29 mouse cellular contexts compared by ENCODE assay signal in the genomic region with DNA sequence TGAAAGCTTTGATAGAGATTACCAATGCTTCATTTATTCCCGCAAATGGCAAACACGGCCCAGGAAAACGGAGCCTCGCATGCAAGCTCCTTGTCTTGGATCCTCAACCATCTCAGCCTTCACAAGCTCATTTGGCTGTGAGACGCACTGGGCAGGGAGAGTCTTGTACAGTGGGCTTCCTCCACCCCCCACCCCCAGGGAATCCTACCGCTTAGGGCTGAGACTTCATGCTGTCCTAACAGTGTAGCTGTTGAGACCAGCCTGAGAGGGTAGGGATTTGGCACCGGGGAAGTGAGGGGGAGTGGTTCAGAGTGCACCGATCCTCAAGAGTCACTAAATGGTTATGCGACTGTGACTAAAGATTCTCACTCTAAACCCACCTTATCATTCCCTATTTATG. TPM values are rescaled to one million over a fixed set of nuclear protein-coding genes. Genes with fewer than 3 reads are reported as not detected.
A peak's percentile ranks its signal among the peaks of the same experiment; 100 is the strongest.
DNase-seq lines count a peak whose midpoint lies in the region; ATAC-seq and TF ChIP-seq lines count a peak whose summit lies in the region.
"Had no signal": no experiment of that assay in that cellular context is flagged by ENCODE, and none has a peak within 500 bp of the region (broad histone marks: within the 10 kb centered on the region; RNA-seq: fewer than 3 reads in every experiment).

No protein-coding gene starts in this region.

- no peak overlapping the region for H3K9ac ChIP-seq in forebrain, embryonic 13.5 days
- no peak overlapping the region for H3K9ac ChIP-seq in neural tube, embryonic 15.5 days (replicated peaks)
- H3K9ac ChIP-seq in midbrain, embryonic 15.5 days = no peak overlapping the region
- H3K9ac ChIP-seq in lung, postnatal 0 days (replicated peaks; ENCODE audit: low read depth) = no peak overlapping the region
- H3K9ac ChIP-seq: embryonic facial prominence, embryonic 15.5 days; heart, embryonic 12.5 days; liver, embryonic 15.5 days; lung, embryonic 15.5 days; stomach, embryonic 15.5 days had no signal

- no peak for TF ChIP-seq CTCF in lung, postnatal 0 days (IDR thresholded peaks at IDR 0.05)

- no peak overlapping the region for H3K4me2 ChIP-seq in forebrain, embryonic 13.5 days
- no peak overlapping the region for H3K4me2 ChIP-seq in neural tube, embryonic 15.5 days
- no peak overlapping the region for H3K4me2 ChIP-seq in midbrain, embryonic 15.5 days
- H3K4me2 ChIP-seq in lung, postnatal 0 days (replicated peaks; ENCODE audit: low read depth, low read length) = no peak overlapping the region
- H3K4me2 ChIP-seq: embryonic facial prominence, embryonic 15.5 days; heart, embryonic 12.5 days; liver, embryonic 15.5 days; lung, embryonic 15.5 days; stomach, embryonic 15.5 days had no signal

- DNase-seq in forebrain, embryonic 10.5 days (ENCODE audit: extremely low spot score, low spot score) = peak; percentile 16
- peak; percentile 45 for DNase-seq in neural tube, embryonic 10.5 days (ENCODE audit: extremely low spot score, low spot score)
- DNase-seq in lung, postnatal 0 days (ENCODE audit: low spot score) = no peak
- no peak for DNase-seq in urinary bladder, postnatal 14 days (ENCODE audit: low spot score)
- DNase-seq: adrenal gland, postnatal 14 days; cerebellum, adult 8-10 months; cerebellum, postnatal 36 days; gastrocnemius, postnatal 25 days; heart, adult 18-20 months; heart, postnatal 10 days; kidney, adult 18-20 months; liver; lung, postnatal 4 days; thymus, adult 18-20 months; thymus, postnatal 36 days had no signal

- H3K9me3 ChIP-seq in forebrain, embryonic 10.5 days = no peaks in the 10 kb centered on the region
- no peaks in the 10 kb centered on the region for H3K9me3 ChIP-seq in forebrain, embryonic 13.5 days (replicated peaks)
- no peaks in the 10 kb centered on the region for H3K9me3 ChIP-seq in neural tube, embryonic 15.5 days (replicated peaks)
- H3K9me3 ChIP-seq in midbrain, embryonic 15.5 days = no peaks in the 10 kb centered on the region
- H3K9me3 ChIP-seq in lung, postnatal 0 days (ENCODE audit: low read length) = no peaks in the 10 kb centered on the region
- H3K9me3 ChIP-seq: embryonic facial prominence, embryonic 15.5 days; heart, embryonic 12.5 days; liver, embryonic 15.5 days; lung, embryonic 15.5 days; stomach, embryonic 15.5 days had no signal

- peaks cover 10% of the 10 kb centered on the region; the same call in 1 of the 2 replicates for H3K4me1 ChIP-seq in forebrain, embryonic 10.5 days
- H3K4me1 ChIP-seq in forebrain, embryonic 13.5 days = no peaks in the 10 kb centered on the region
- peaks cover 3% of the 10 kb centered on the region; the same call in 1 of the 2 replicates for H3K4me1 ChIP-seq in neural tube, embryonic 15.5 days
- H3K4me1 ChIP-seq in midbrain, embryonic 15.5 days = no peaks in the 10 kb centered on the region
- no peaks in the 10 kb centered on the region for H3K4me1 ChIP-seq in lung, postnatal 0 days (ENCODE audit: insufficient read depth, low read depth, low read length)
- H3K4me1 ChIP-seq: liver, embryonic 15.5 days; lung, embryonic 15.5 days; stomach, embryonic 15.5 days had no signal

- H3K36me3 ChIP-seq in forebrain, embryonic 10.5 days (replicated peaks) = no peaks in the 10 kb centered on the region
- H3K36me3 ChIP-seq in forebrain, embryonic 13.5 days (ENCODE audit: poor library complexity, severe bottlenecking) = no peaks in the 10 kb centered on the region
- no peaks in the 10 kb centered on the region for H3K36me3 ChIP-seq in neural tube, embryonic 15.5 days
- H3K36me3 ChIP-seq in midbrain, embryonic 15.5 days (replicated peaks) = no peaks in the 10 kb centered on the region
- H3K36me3 ChIP-seq in lung, postnatal 0 days (ENCODE audit: insufficient read depth, low read length) = no peaks in the 10 kb centered on the region
- H3K36me3 ChIP-seq: embryonic facial prominence, embryonic 15.5 days; heart, embryonic 12.5 days; liver, embryonic 15.5 days; lung, embryonic 15.5 days; stomach, embryonic 15.5 days had no signal

- no peak overlapping the region for H3K27ac ChIP-seq in forebrain, embryonic 10.5 days
- H3K27ac ChIP-seq in forebrain, embryonic 13.5 days = no peak overlapping the region
- H3K27ac ChIP-seq in neural tube, embryonic 15.5 days (replicated peaks) = no peak overlapping the region
- H3K27ac ChIP-seq in midbrain, embryonic 15.5 days = no peak overlapping the region
- no peak overlapping the region for H3K27ac ChIP-seq in lung, postnatal 0 days (ENCODE audit: low read length)
- H3K27ac ChIP-seq: embryonic facial prominence, embryonic 15.5 days; kidney, postnatal 0 days; left cerebral cortex, adult 2 months; liver, embryonic 15.5 days; lung, embryonic 15.5 days; stomach, embryonic 15.5 days had no signal

- no peak for TF ChIP-seq EP300 in lung, postnatal 0 days (IDR thresholded peaks at IDR 0.05)

- under 1% methylated on average over 9 of the region's 9 CpGs for whole genome bisulfite sequencing in forebrain, embryonic 10.5 days
- WGBS in forebrain, embryonic 13.5 days = 0% methylated on average over 9 of the region's 9 CpGs
- 1% methylated on average over 9 of the region's 9 CpGs for WGBS in neural tube, embryonic 15.5 days
- 5% methylated on average over 9 of the region's 9 CpGs for WGBS in midbrain, embryonic 15.5 days
- WGBS in lung, postnatal 0 days = 4% methylated on average over 9 of the region's 9 CpGs

- H3K4me3 ChIP-seq in forebrain, embryonic 10.5 days = no peak overlapping the region
- H3K4me3 ChIP-seq in forebrain, embryonic 13.5 days = no peak overlapping the region
- no peak overlapping the region for H3K4me3 ChIP-seq in neural tube, embryonic 15.5 days (replicated peaks)
- no peak overlapping the region for H3K4me3 ChIP-seq in midbrain, embryonic 15.5 days
- no peak overlapping the region for H3K4me3 ChIP-seq in lung, postnatal 0 days (ENCODE audit: low read depth, low read length)
- H3K4me3 ChIP-seq: embryonic facial prominence, embryonic 15.5 days; heart, embryonic 12.5 days; left cerebral cortex, adult 2 months; liver, embryonic 15.5 days; lung, embryonic 15.5 days; myocyte; stomach, embryonic 15.5 days had no signal

- peaks cover 100% of the 10 kb centered on the region for H3K27me3 ChIP-seq in forebrain, embryonic 10.5 days (ENCODE audit: poor library complexity, severe bottlenecking)
- H3K27me3 ChIP-seq in forebrain, embryonic 13.5 days = peaks cover 99% of the 10 kb centered on the region
- H3K27me3 ChIP-seq in neural tube, embryonic 15.5 days (replicated peaks) = peaks cover 91% of the 10 kb centered on the region
- peaks cover 91% of the 10 kb centered on the region for H3K27me3 ChIP-seq in midbrain, embryonic 15.5 days (replicated peaks)
- H3K27me3 ChIP-seq in lung, postnatal 0 days (replicated peaks; ENCODE audit: insufficient read depth, low read length) = peaks cover 60% of the 10 kb centered on the region

- ATAC-seq in forebrain, embryonic 13.5 days = no peak
- ATAC-seq in neural tube, embryonic 15.5 days (ENCODE audit: low FRiP score) = no peak
- peak; percentile 55; the same call in 1 of the 2 replicates for ATAC-seq in midbrain, embryonic 15.5 days (replicated peaks)
- ATAC-seq in lung, postnatal 0 days = no peak
- ATAC-seq: CD4-positive, CD25-positive, alpha-beta regulatory T cell, adult 4 months had no signal

RNA-seq across cellular contexts. Expression of gene En1, which starts 13.7 kb away (rescaled TPM):
- polyA plus RNA-seq in forebrain, embryonic 10.5 days (2016; fragmentation: Nextera tagmentation; extraction: Ambion mirVana) = 0.10 TPM in 2 replicates
- polyA plus RNA-seq in forebrain, embryonic 13.5 days (2015; fragmentation: Nextera tagmentation; extraction: Ambion mirVana) = 0.13 TPM in 1 of 2 replicates, not detected in the other
- polyA plus RNA-seq in neural tube, embryonic 15.5 days (2015; fragmentation: Nextera tagmentation; extraction: Ambion mirVana) = 1.0 and 1.2 TPM in 2 replicates
- 9.3 and 12.5 TPM in 2 replicates for polyA plus RNA-seq in midbrain, embryonic 15.5 days (2015; fragmentation: Nextera tagmentation; extraction: Ambion mirVana)
- not detected in 2 replicates for polyA plus RNA-seq in lung, postnatal 0 days (2015; fragmentation: Nextera tagmentation; extraction: Ambion mirVana)
- polyA plus RNA-seq: CD4-positive, CD25-positive, alpha-beta regulatory T cell, adult 4 months; kidney, postnatal 0 days; large intestine, adult 2 months; liver, embryonic 15.5 days; lung, embryonic 15.5 days; spleen, adult 2 months had no signal

Comparison
In these comparisons a context has a peak if more than half of its experiments do, and no peak if none do; other contexts are left out.
1. DNase-seq: peak in forebrain, embryonic 10.5 days (single experiment) and neural tube, embryonic 10.5 days (single experiment); none in lung, postnatal 0 days (single experiment) and urinary bladder, postnatal 14 days (single experiment).